Mouse (Mus musculus) heart, embryonic 15.5 days (tissue): ENCODE measurements around the gene Ywhah. TPM values are rescaled to one million over a fixed set of nuclear protein-coding genes. Genes with fewer than 3 reads are reported as not detected.

Experiments used
- ATAC-seq: fragments of 200-750 bp; cut with Nextera tagmentation; replicated peaks from 2 replicates; pipeline ENCODE4 v1.8.0; 2017; ENCODE audit warnings: low read depth, moderate TSS enrichment; ENCODE audit not compliant: insufficient number of reproducible peaks, insufficient read depth, low FRiP score
- H3K27ac ChIP-seq: fragments of 300-500 bp; sonication (generic); 2 replicates; pipeline ENCODE4 v1.5.1; 2015; ENCODE audit warnings: mild to moderate bottlenecking, inconsistent platforms
- H3K27me3 ChIP-seq: fragments of 300-500 bp; sonication (generic); 2 replicates; pipeline ENCODE4 v1.6.1; 2015; ENCODE audit warnings: inconsistent platforms
- H3K36me3 ChIP-seq: fragments of 300-500 bp; sonication (generic); 2 replicates; pipeline ENCODE4 v1.6.1; 2015; ENCODE audit warnings: mild to moderate bottlenecking, inconsistent platforms
- H3K4me1 ChIP-seq: fragments of 300-500 bp; sonication (generic); replicated peaks from 2 replicates; pipeline ENCODE4 v1.6.1; 2015; ENCODE audit warnings: inconsistent platforms
- H3K4me2 ChIP-seq: fragments of 300-500 bp; sonication (generic); 2 replicates; pipeline ENCODE4 v1.6.1; 2015; ENCODE audit warnings: inconsistent platforms, mild to moderate bottlenecking, moderate library complexity
- H3K4me3 ChIP-seq: fragments of 300-500 bp; sonication (generic); 2 replicates; pipeline ENCODE4 v1.5.1; 2015; ENCODE audit warnings: mild to moderate bottlenecking, inconsistent platforms
- H3K9ac ChIP-seq: fragments of 300-500 bp; sonication (generic); 2 replicates; pipeline ENCODE4 v1.6.1; 2015; ENCODE audit warnings: mild to moderate bottlenecking, inconsistent platforms
- H3K9me3 ChIP-seq: fragments of 300-500 bp; sonication (generic); replicated peaks from 2 replicates; pipeline ENCODE4 v1.6.1; 2016; ENCODE audit warnings: inconsistent platforms
- WGBS: fragments of 180-500 bp; shearing (Covaris S2); methylation state at CpG from one replicate; pipeline ENCODE4 v1.1.7; 2015; ENCODE audit warnings: mixed read lengths; 5-methylcytosine and 5-hydroxymethylcytosine counted together
- polyA plus RNA-seq: library from polyadenylated mRNA; unstranded; fragments of >200 nt; fragmentation: Nextera tagmentation; extraction: Ambion mirVana; gene quantifications from 2 replicates; pipeline ENCODE4 v1.2.1, GENCODE M21; 2015

Gene Ywhah
- polyA plus RNA-seq: 434 and 441 TPM in 2 replicates

GRCm38 (mm10) chr5:33018561-33019425 is at the start of gene Ywhah:
TSS of gene Ywhah (plus strand) at chr5:33018816.
- Histone ChIP-seq H3K36me3 (peaks cover 3% of the 10 kb centered on the region; the same call in 1 of the 2 replicates), H3K4me2 (peak within 1 kb of the TSS; percentile 74), H3K9ac (peak within 1 kb of the TSS; percentile 98), H3K4me3 (peak within 1 kb of the TSS; percentile 92), H3K4me1 (peaks cover 40% of the 10 kb centered on the region), H3K27ac (peak within 1 kb of the TSS; percentile 100), H3K9me3 (no peaks in the 10 kb centered on the region), H3K27me3 (no peaks in the 10 kb centered on the region)
- ATAC-seq: peak; percentile 96
- WGBS: 1% methylated on average over 86 of the region's 121 CpGs

- no peak for ATAC-seq
- no peak overlapping the region for H3K4me2 ChIP-seq
- 73% methylated on average over 4 of the region's 4 CpGs for WGBS
- H3K27ac ChIP-seq: no peak overlapping the region
- no peaks in the 10 kb centered on the region for H3K9me3 ChIP-seq
- no peak overlapping the region for H3K9ac ChIP-seq
- peaks cover 9% of the 10 kb centered on the region; the same call in 1 of the 2 replicates for H3K36me3 ChIP-seq
- H3K4me3 ChIP-seq: no peak overlapping the region
- H3K4me1 ChIP-seq: no peaks in the 10 kb centered on the region
- no peaks in the 10 kb centered on the region for H3K27me3 ChIP-seq
These were observed 42.1 kb upstream of the Ywhah start for GRCm38 (mm10) chr5:32976541-32976940.

- H3K9ac ChIP-seq: no peak overlapping the region
- H3K27ac ChIP-seq: no peak overlapping the region
- no peaks in the 10 kb centered on the region for H3K9me3 ChIP-seq
These were observed 41.4 kb upstream of the Ywhah start for GRCm38 (mm10) chr5:32977179-32977578.

DNA sequence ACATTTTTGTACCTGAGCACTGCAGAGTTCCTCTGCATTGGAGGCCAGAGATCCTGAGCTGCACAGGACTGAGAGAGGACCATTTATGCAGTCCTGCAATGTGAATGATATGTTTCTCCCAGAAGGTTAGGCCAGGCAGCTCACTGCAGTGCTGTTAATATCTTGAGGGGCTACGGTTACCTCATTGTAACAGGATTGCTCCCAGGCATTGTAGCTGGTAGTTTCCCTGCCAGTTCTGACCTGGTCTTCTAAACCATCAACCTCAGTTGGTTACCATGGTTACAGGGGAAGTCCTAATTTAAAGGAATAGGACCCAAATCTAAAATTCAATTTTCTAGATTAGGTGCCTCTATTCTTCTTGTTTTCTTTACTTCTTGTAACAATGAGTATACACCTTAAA is 33.2 kb upstream of the Ywhah start:
- H3K27ac ChIP-seq: no peak overlapping the region
- H3K36me3 ChIP-seq: peaks cover 30% of the 10 kb centered on the region
- no peak overlapping the region for H3K9ac ChIP-seq
- ATAC-seq: no peak
- no peaks in the 10 kb centered on the region for H3K27me3 ChIP-seq
- H3K4me2 ChIP-seq: no peak overlapping the region
- H3K4me3 ChIP-seq: no peak overlapping the region
- no peaks in the 10 kb centered on the region for H3K9me3 ChIP-seq
- 81% methylated on average over 1 of the region's 1 CpGs for WGBS
- H3K4me1 ChIP-seq: peaks cover 24% of the 10 kb centered on the region

More at GRCm38 (mm10) chr5:32977179-32977578, 41.4 kb upstream of the Ywhah start:
- Histone ChIP-seq H3K27me3 (no peaks in the 10 kb centered on the region), H3K4me1 (no peaks in the 10 kb centered on the region), H3K4me2 (no peak overlapping the region), H3K4me3 (no peak overlapping the region), H3K36me3 (peaks cover 9% of the 10 kb centered on the region; the same call in 1 of the 2 replicates)
- no peak for ATAC-seq

DNA sequence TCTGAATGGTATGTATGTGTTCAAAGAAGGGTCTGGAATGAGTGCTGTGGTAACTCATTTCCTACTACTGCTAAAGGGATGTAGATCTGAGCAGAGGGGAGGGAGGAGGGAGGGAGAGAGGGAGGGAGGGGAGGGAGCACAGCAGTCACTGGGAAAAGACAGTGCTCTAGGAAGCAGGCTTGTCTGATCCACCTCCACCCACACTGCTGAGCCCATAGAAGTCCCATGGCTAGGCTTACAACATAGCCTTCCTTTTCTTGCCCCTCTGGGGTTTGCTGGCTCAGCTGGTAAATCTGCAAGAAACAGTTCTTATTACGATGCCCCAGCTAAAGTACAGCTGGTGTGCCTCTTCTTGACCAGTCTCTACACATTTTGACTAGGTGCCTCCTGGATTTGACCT is 30.7 kb upstream of the Ywhah start:
- Histone ChIP-seq H3K27ac (peak overlapping the region; percentile 1; the same call in 1 of the 2 replicates), H3K4me1 (peaks cover 42% of the 10 kb centered on the region), H3K36me3 (peaks cover 30% of the 10 kb centered on the region), H3K9ac (no peak overlapping the region), H3K4me2 (no peak overlapping the region), H3K9me3 (no peaks in the 10 kb centered on the region), H3K27me3 (no peaks in the 10 kb centered on the region), H3K4me3 (no peak overlapping the region)
- 58% methylated on average over 1 of the region's 1 CpGs for WGBS
- ATAC-seq: no peak

DNA sequence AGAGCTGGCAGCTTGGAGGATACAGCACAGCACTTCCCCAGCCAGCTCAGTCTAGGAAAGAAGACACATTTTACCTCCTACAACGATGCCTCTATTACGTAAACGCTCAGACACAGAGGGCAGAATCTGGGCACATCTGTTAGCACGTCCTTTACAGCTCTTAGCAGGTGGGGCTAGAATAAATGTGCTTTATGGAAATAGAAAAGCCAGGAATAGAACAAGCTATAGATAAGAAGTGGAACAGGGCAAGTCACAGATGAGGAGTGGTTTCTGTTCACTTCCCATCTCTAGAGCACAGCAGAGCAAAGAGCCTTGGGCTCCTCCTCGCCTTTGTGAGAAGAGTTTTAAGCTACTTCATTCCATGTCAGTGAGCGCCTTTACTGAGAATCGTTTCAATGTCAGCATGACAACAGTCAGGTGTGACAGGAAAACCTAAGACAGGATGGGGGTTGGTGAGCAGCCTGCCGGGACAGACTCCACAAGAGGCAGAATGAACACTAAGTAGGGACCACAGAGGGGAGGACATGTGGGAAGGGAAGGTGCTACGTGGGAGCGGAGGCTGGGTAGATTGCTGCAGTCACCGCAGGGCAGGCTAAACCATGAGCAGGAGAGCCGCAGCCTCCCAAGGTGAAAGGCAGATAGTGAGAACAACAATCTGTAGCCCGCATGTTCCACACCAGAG is 28.5 kb upstream of the Ywhah start:
- Histone ChIP-seq H3K36me3 (0 out of 2 replicates have a peak, but pooled peaks cover 16% of the 10 kb centered on the region), H3K4me3 (peak overlapping the region; percentile 26), H3K4me1 (peaks cover 42% of the 10 kb centered on the region), H3K4me2 (peak overlapping the region; percentile 53), H3K9me3 (no peaks in the 10 kb centered on the region), H3K27me3 (no peaks in the 10 kb centered on the region), H3K27ac (peak overlapping the region; percentile 92), H3K9ac (peak overlapping the region; percentile 42)
- peak; percentile 69 for ATAC-seq
- 34% methylated on average over 13 of the region's 13 CpGs for WGBS

GRCm38 (mm10) chr5:32991152-32991551 is 27.5 kb upstream of the Ywhah start:
- peak overlapping the region; percentile 53 for H3K4me2 ChIP-seq
- H3K9me3 ChIP-seq: no peaks in the 10 kb centered on the region
- no peaks in the 10 kb centered on the region for H3K27me3 ChIP-seq
- peak overlapping the region; percentile 92 for H3K27ac ChIP-seq
- 0 out of 2 replicates have a peak overlapping the region, but pooled peaks have one; percentile 42 for H3K9ac ChIP-seq
- ATAC-seq: peak; percentile 63
- peak overlapping the region; percentile 26; the same call in 1 of the 2 replicates for H3K4me3 ChIP-seq
- H3K36me3 ChIP-seq: 0 out of 2 replicates have a peak, but pooled peaks cover 16% of the 10 kb centered on the region
- peaks cover 42% of the 10 kb centered on the region for H3K4me1 ChIP-seq
- WGBS: 34% methylated on average over 8 of the region's 8 CpGs

DNA sequence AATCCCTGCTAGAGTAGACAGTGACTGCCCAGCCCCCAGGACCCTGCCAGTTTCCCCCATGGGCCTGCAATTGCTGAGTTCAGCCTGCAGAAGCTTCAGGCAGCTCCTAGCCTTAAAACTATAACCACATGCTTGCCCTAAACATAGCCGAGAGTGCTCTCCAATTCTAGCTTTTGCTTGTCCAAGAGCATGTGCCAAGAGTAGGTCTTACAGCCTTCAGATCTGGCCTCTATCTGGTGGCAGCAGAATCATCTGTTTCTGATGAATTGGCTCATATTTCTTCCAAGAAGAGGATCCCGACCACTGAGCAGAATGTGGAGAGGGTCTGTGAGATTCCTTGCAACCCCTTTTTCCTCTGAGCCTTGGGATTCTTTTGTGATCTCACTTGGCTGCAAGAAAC is 24.1 kb upstream of the Ywhah start:
- peaks cover 24% of the 10 kb centered on the region for H3K4me1 ChIP-seq
- H3K4me3 ChIP-seq: no peak overlapping the region
- H3K9ac ChIP-seq: no peak overlapping the region
- ATAC-seq: no peak
- no peak overlapping the region for H3K4me2 ChIP-seq
- no peaks in the 10 kb centered on the region for H3K36me3 ChIP-seq
- no peak overlapping the region for H3K27ac ChIP-seq
- H3K27me3 ChIP-seq: no peaks in the 10 kb centered on the region
- H3K9me3 ChIP-seq: no peaks in the 10 kb centered on the region
- 52% methylated on average over 2 of the region's 2 CpGs for WGBS

GRCm38 (mm10) chr5:32995756-32996155 is 22.9 kb upstream of the Ywhah start:
- ATAC-seq: no peak
- Histone ChIP-seq H3K4me3 (no peak overlapping the region), H3K27me3 (no peaks in the 10 kb centered on the region), H3K9ac (no peak overlapping the region), H3K9me3 (no peaks in the 10 kb centered on the region), H3K4me2 (no peak overlapping the region), H3K27ac (no peak overlapping the region), H3K4me1 (peaks cover 14% of the 10 kb centered on the region), H3K36me3 (no peaks in the 10 kb centered on the region)
- WGBS: 68% methylated on average over 4 of the region's 4 CpGs

- Histone ChIP-seq H3K9ac (no peak overlapping the region), H3K4me2 (no peak overlapping the region), H3K27ac (no peak overlapping the region), H3K4me3 (no peak overlapping the region), H3K4me1 (peaks cover 6% of the 10 kb centered on the region), H3K36me3 (no peaks in the 10 kb centered on the region), H3K9me3 (no peaks in the 10 kb centered on the region), H3K27me3 (no peaks in the 10 kb centered on the region)
- no peak for ATAC-seq
- 91% methylated on average over 1 of the region's 1 CpGs for WGBS
These were observed 22.1 kb upstream of the Ywhah start for GRCm38 (mm10) chr5:32996560-32996959.

- H3K4me1 ChIP-seq: no peaks in the 10 kb centered on the region
- no peaks in the 10 kb centered on the region for H3K27me3 ChIP-seq
- H3K27ac ChIP-seq: no peak overlapping the region
- H3K4me3 ChIP-seq: no peak overlapping the region
- no peak overlapping the region for H3K9ac ChIP-seq
- no peaks in the 10 kb centered on the region for H3K36me3 ChIP-seq
- 23% methylated on average over 4 of the region's 4 CpGs for WGBS
- H3K9me3 ChIP-seq: no peaks in the 10 kb centered on the region
- H3K4me2 ChIP-seq: no peak overlapping the region
- no peak for ATAC-seq
These were observed 20.9 kb upstream of the Ywhah start for GRCm38 (mm10) chr5:32997686-32998085.
